Mouse (Mus musculus) midbrain, embryonic 16.5 days (tissue): ENCODE results near the gene Akr1c14. TPM values are rescaled to one million over a fixed set of nuclear protein-coding genes. Genes with fewer than 3 reads are reported as not detected.
"Not testable (repeated sequence)": the region's sequence is repeated elsewhere in the genome, so short reads cannot be mapped to it uniquely, and the experiment has no call there.

Source experiments
- ATAC-seq: fragments of 200-750 bp; cut with Nextera tagmentation; 2 replicates; pipeline ENCODE4 v1.8.0; 2017; ENCODE audit warnings: moderate TSS enrichment
- H3K27ac ChIP-seq: fragments of 300-500 bp; sonication (generic); 2 replicates; pipeline ENCODE4 v1.5.1; 2014; ENCODE audit warnings: mild to moderate bottlenecking, low read length, mixed read lengths
- H3K27me3 ChIP-seq: fragments of 300-500 bp; sonication (generic); 2 replicates; pipeline ENCODE4 v1.6.1; 2014; ENCODE audit warnings: low read depth, low read length, mixed read lengths; ENCODE audit not compliant: control insufficient read depth, insufficient read depth
- H3K36me3 ChIP-seq: fragments of 300-500 bp; sonication (generic); 2 replicates; pipeline ENCODE4 v1.6.1; 2014; ENCODE audit warnings: mild to moderate bottlenecking, low read length, moderate library complexity, mixed read lengths; ENCODE audit not compliant: control insufficient read depth, insufficient read depth
- H3K4me1 ChIP-seq: fragments of 300-500 bp; sonication (generic); 2 replicates; pipeline ENCODE4 v1.6.1; 2014; ENCODE audit warnings: mild to moderate bottlenecking, low read length, mixed read lengths; ENCODE audit not compliant: control insufficient read depth, insufficient read depth
- H3K4me2 ChIP-seq: fragments of 300-500 bp; sonication (generic); 2 replicates; pipeline ENCODE4 v1.6.1; 2014; ENCODE audit warnings: mild to moderate bottlenecking, low read length, mixed read lengths
- H3K4me3 ChIP-seq: fragments of 300-500 bp; sonication (generic); 2 replicates; pipeline ENCODE4 v1.5.1; 2014; ENCODE audit warnings: low read depth, mild to moderate bottlenecking, low read length, moderate library complexity, mixed read lengths
- H3K9ac ChIP-seq: fragments of 300-500 bp; sonication (generic); 2 replicates; pipeline ENCODE4 v1.6.1; 2014; ENCODE audit warnings: low read depth, low read length, mixed read lengths
- H3K9me3 ChIP-seq: fragments of 300-500 bp; sonication (generic); replicated peaks from 2 replicates; pipeline ENCODE4 v1.6.1; 2014; ENCODE audit warnings: mild to moderate bottlenecking, low read length, mixed read lengths; ENCODE audit not compliant: control insufficient read depth, poor library complexity, severe bottlenecking
- WGBS: fragments of 180-500 bp; shearing (Covaris S2); extraction: QIAGEN DNeasy Blood & Tissue Kit; methylation state at CpG from one replicate; pipeline ENCODE4 v1.1.7; 2014; 5-methylcytosine and 5-hydroxymethylcytosine counted together
- polyA plus RNA-seq: library from polyadenylated mRNA; unstranded; fragments of >200 nt; fragmentation: Nextera tagmentation; extraction: Ambion mirVana; gene quantifications from 2 replicates; pipeline ENCODE4 v1.2.1, GENCODE M21; 2015

Akr1c14 gene
- polyA plus RNA-seq, 1 experiment from 2014 or later = 0.92 TPM

DNA sequence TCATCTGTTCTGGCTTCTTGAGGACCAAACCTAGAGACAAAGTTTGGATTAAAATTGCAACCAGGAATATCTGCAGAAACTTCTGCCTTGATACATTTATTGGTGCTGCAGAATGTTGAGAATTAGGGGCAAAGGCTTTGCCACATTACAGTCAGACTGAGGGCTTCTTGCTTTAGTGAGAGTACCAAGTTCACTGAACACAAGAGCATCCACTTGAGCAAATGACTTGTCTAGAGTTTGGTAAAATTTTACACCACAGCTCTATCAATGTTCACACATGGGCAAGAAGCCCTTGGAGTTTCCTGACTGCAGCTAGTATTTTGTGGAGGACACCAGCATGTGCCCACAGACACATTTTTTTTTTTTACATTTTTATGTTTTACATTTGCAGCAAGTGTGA, 53.9 kb downstream of the Akr1c14 start:
- no peak for ATAC-seq
- Histone ChIP-seq H3K36me3 (no peaks in the 10 kb centered on the region), H3K27me3 (no peaks in the 10 kb centered on the region), H3K27ac (no peak overlapping the region), H3K4me2 (no peak overlapping the region), H3K4me1 (no peaks in the 10 kb centered on the region), H3K9ac (no peak overlapping the region), H3K9me3 (no peaks in the 10 kb centered on the region), H3K4me3 (no peak overlapping the region)

DNA sequence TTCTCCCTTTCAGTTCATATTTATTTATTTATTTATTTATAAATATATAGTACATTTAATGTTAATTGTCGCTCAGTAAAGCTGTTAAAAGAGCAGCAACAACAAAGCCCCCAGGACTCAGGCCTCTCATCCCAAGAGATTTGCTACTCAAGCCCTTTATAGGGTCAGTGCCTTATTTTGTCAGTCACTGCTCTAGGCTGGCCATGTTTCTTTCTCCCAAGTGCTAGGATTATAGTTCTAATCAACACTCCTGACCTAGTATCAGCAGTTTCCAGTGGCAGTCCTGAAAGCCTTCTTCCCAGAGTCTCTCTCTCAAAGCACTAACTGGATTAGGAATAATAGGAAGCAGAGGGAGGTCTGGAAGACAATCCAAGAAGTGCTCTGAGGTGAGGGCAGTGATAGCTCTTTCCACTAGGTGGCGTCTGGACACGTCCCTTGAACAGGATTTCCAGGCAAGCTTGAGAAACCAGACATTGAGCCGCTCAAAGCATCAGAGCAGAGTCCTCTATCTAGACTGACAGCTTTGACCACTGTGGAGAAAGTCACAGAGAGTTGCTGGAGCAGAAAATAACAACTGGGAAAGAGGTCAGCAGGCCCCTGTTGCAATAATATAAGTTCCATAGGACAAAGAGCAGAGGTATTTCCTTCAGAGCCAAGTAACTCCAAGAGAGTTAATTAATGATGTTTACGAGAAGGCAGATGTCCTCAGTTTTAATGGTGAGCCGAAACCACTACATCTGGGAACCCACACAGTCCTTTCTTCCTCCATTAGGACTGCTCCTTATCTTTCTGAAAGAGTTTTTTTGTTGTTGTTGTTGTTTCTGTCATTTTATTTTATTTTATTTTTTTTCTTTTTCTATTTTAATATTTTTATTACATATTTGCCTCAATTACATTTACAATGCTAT, 61.7 kb downstream of the Akr1c14 start:
- WGBS = 28% methylated on average over 6 of the region's 6 CpGs
- Histone ChIP-seq H3K9me3 (no peaks in the 10 kb centered on the region), H3K27ac (no peak overlapping the region), H3K27me3 (no peaks in the 10 kb centered on the region), H3K9ac (no peak overlapping the region), H3K4me2 (no peak overlapping the region), H3K4me3 (no peak overlapping the region), H3K36me3 (no peaks in the 10 kb centered on the region), H3K4me1 (no peaks in the 10 kb centered on the region)
- peak; percentile 82 for ATAC-seq

DNA sequence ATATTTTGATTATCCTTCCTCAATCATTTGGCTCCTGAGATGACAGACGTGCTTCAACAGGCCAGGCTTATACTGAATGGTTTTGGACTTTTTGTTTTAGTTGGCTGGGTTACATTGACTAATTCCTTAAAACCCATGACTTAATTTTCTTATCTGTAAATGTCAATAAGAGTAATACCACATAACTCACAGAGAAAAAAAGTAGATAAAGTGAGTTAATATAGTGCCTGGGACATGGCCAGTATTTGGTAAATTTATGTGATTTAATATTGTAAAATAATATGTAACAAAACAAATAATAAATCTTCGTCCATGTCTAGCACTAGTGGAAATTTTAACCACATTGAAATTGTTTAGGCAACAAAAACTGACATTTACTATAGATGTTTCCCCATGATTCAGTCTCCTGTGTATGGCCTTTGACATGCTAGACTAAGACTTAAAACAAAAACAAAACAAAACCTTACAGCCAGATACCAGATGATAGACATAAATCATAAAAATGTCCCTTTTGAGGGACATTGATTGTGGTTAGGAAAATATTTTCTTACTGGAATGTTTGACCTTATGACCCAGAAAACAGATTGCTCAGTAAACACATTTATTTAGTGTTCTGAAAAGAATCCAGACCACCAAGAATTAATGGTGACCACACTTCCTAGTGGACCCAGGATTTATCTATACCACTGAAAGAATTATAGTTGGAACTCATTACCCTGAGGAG, 70.5 kb downstream of the Akr1c14 start:
- H3K9ac ChIP-seq = no peak overlapping the region
- no peak overlapping the region for H3K4me2 ChIP-seq
- no peaks in the 10 kb centered on the region for H3K9me3 ChIP-seq
- H3K4me1 ChIP-seq = no peaks in the 10 kb centered on the region
- H3K4me3 ChIP-seq = no peak overlapping the region
- no peak for ATAC-seq
- H3K27ac ChIP-seq = no peak overlapping the region
- 79% methylated on average over 2 of the region's 2 CpGs for WGBS
- no peaks in the 10 kb centered on the region for H3K36me3 ChIP-seq
- no peaks in the 10 kb centered on the region for H3K27me3 ChIP-seq

DNA sequence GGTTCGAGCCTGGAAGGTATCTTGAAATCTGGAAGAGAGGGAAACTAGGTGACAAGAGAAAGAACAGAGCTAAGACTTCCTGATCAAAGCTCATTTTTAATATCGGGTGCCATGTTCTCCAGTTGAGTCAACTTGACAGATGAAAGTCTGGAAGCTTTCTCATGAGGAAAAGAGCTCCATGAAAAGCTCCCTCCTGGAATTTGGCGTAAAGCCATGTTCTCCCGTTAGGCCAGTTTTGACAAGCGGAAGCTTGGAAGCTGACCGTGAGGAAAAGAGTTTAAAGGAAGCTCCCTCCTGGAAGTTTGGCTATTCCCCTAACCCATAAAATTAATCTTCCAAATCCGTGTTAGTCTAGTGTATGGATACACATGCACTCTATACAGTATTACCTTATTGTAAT, 74.3 kb downstream of the Akr1c14 start:
- no peak for ATAC-seq
- H3K9me3 ChIP-seq = no peaks in the 10 kb centered on the region
- H3K36me3 ChIP-seq = no peaks in the 10 kb centered on the region
- no peak overlapping the region for H3K9ac ChIP-seq
- H3K4me1 ChIP-seq = no peaks in the 10 kb centered on the region
- no peak overlapping the region for H3K4me2 ChIP-seq
- H3K4me3 ChIP-seq = no peak overlapping the region
- no peak overlapping the region for H3K27ac ChIP-seq
- H3K27me3 ChIP-seq = no peaks in the 10 kb centered on the region
- 87% methylated on average over 7 of the region's 7 CpGs for WGBS

- H3K4me3 ChIP-seq, H3K4me1 ChIP-seq, H3K36me3 ChIP-seq, H3K4me2 ChIP-seq, H3K27me3 ChIP-seq, ATAC-seq, H3K27ac ChIP-seq, H3K9ac ChIP-seq, H3K9me3 ChIP-seq: not testable (repeated sequence)
- WGBS = 94% methylated on average over 6 of the region's 6 CpGs
Observed at GRCm38 (mm10) chr13:4124471-4124870, 75.7 kb downstream of the Akr1c14 start.

DNA sequence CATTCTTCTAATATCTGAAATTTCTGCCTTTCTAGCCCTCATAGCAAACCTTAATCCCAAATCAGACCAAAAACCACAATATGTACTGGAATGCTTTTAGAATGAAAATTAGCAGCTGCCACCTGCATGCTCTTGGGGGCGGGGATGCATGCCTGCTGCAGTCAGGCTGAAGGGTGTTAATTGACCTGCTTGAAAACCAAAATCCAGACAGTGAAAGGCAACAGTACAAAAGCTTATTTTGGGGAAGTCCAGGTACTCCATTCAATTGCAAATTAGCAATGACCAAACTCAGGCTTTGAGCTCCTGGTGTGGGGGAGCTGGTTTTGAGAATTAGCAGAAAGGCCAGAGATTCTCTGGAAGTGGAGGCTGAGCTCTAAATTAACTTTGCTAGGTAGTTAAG, 77.0 kb downstream of the Akr1c14 start:
- WGBS = 56% methylated on average over 1 of the region's 1 CpGs
- H3K27ac ChIP-seq, H3K4me2 ChIP-seq, H3K4me3 ChIP-seq, H3K4me1 ChIP-seq, H3K27me3 ChIP-seq, H3K36me3 ChIP-seq, H3K9ac ChIP-seq, H3K9me3 ChIP-seq, ATAC-seq: not testable (repeated sequence)

DNA sequence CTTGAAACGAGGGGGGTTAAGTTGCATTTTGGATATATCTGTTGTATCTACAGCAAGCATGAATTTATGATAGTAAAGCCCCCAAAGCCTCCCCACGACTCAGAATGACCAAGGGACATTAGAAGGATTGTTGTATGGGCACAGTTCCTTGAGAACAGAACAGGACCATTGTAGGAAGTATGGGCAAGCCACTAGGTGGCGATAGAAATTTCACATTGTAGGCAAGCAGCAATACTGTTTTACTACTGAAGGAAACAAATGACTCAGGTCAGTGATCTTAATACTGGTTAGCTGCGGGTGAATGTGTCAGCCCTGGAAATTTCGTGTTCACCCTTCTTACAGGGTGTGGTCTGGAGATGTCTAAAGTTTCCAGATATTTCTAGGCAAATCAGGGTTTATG, 80.3 kb downstream of the Akr1c14 start:
- H3K27me3 ChIP-seq = no peaks in the 10 kb centered on the region
- H3K9me3 ChIP-seq = no peaks in the 10 kb centered on the region
- no peaks in the 10 kb centered on the region for H3K4me1 ChIP-seq
- no peak overlapping the region for H3K4me2 ChIP-seq
- no peak for ATAC-seq
- no peak overlapping the region for H3K4me3 ChIP-seq
- no peak overlapping the region for H3K9ac ChIP-seq
- 47% methylated on average over 5 of the region's 5 CpGs for WGBS
- no peaks in the 10 kb centered on the region for H3K36me3 ChIP-seq
- no peak overlapping the region for H3K27ac ChIP-seq

GRCm38 (mm10) chr13:4131317-4131716, 82.5 kb downstream of the Akr1c14 start:
- H3K4me3 ChIP-seq = no peak overlapping the region
- no peaks in the 10 kb centered on the region for H3K36me3 ChIP-seq
- no peak overlapping the region for H3K27ac ChIP-seq
- H3K27me3 ChIP-seq = no peaks in the 10 kb centered on the region
- no peaks in the 10 kb centered on the region for H3K4me1 ChIP-seq
- no peak overlapping the region for H3K4me2 ChIP-seq
- H3K9ac ChIP-seq = no peak overlapping the region
- 87% methylated on average over 1 of the region's 1 CpGs for WGBS
- no peaks in the 10 kb centered on the region for H3K9me3 ChIP-seq
- ATAC-seq = no peak

- Histone ChIP-seq H3K4me1 (no peaks in the 10 kb centered on the region), H3K9ac (no peak overlapping the region), H3K4me3 (no peak overlapping the region), H3K27me3 (no peaks in the 10 kb centered on the region), H3K27ac (no peak overlapping the region), H3K36me3 (no peaks in the 10 kb centered on the region), H3K4me2 (no peak overlapping the region), H3K9me3 (no peaks in the 10 kb centered on the region)
- ATAC-seq = no peak
- 74% methylated on average over 3 of the region's 3 CpGs for WGBS
Observed at GRCm38 (mm10) chr13:4131721-4132120, 82.9 kb downstream of the Akr1c14 start.
